Mouse (Mus musculus): ENCODE data around the gene Rfc4.

The Rfc4 gene

DNA sequence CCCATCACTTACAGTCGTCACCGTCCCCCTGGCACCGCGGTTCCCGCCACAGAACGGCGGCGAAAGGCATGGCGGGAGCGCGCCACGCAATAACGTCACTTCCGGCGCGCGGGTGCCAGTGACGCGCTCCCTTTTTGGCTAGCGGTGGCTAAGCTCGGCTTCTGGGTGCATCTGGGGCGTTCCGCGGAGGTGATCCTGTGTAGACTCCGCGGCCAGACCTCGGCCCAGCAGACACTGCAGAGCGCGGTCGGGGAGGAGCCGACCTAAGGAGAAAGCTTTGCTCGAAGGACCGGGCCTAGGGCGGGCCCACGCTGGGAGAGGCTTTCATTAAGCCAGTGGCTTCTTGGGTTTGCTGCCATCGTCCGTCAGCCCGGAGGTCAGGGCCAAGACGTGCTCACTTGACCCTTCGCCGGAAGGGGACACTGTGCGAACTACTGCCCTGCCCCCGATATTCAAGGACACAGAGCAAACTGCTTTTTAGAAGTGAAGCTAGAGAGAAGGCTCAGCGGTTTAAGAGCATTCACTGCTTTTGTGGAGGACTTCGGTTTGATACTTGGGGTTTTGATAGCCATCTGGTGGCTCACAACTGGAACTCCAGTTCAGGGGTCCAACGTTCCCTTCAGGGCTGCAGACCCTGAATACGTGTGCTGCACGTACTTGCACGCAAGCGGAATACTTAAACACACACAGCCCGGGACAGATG lies at the start of gene Rfc4:
Rfc4 (minus strand) TSS at position 65 of the 703 bp plus-strand sequence.
- under 1% methylated on average over 51 of the region's 51 CpGs for WGBS

DNA sequence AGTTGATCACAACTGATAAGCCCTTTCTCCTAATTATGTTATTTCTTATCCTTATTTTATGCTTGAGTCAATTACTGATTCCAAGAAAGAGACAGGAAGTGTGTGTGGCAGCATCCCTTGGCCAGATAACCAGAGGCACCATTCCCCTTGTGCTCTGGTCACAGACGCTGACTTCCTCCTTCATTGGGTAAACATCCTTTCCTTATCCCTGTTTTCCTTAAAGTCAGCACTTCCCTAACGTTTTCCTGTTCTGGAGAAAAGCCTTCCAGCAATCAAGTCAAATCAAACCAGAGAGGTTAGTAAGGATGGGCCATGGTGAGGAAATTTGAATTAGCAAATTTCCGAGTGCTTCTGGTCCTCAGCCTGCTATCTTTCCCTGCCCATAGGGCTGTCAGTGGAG lies 48.4 kb upstream of the Rfc4 start:
- WGBS: 73% methylated on average over 3 of the region's 3 CpGs

GRCm38 (mm10) chr16:23174855-23175254 lies 47.3 kb upstream of the Rfc4 start:
- WGBS: 68% methylated on average over 5 of the region's 5 CpGs

DNA sequence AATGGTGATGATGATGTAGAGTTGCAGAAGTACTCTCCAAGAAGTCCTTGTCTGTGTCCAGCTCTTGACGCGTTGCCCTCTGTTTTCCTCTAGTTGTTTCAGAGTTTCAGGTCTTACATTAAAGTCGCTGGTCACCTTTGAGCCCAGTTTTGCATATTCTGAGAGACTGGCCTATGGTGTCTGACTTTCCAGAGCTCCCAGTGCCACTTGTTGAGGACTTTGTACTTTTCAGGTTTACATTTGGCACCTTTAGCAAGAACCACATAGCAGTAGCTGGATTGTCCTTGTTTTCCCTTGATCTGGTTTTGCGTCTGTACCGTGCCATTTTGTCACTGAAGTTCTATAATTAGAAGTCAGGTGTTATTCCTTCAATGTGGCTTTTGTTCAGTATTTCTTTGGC lies 46.4 kb upstream of the Rfc4 start:
- 96% methylated on average over 5 of the region's 5 CpGs for WGBS

- 96% methylated on average over 3 of the region's 3 CpGs for WGBS
These were observed 43.3 kb upstream of the Rfc4 start for GRCm38 (mm10) chr16:23170813-23171212.

DNA sequence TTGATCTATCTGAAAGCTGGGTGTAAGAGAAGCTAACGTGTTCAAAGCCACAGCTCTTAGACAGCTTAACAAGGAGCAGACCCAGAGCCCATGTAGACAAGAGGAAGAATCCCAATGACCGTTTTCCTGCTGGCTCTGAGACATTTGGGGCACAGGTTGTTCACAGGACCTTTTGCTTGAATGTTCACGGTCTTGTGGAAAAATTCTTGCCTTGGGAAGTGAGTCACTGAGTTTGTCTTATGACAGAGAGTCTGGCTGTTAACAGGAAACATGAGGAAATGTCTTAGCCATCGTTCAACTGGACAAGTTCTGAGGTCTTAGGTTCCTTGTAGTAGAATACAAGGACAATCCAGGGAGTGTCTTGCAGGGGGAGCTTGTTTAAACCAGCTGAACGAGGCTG lies 39.5 kb upstream of the Rfc4 start:
- 65% methylated on average over 5 of the region's 5 CpGs for WGBS

- 75% methylated on average over 1 of the region's 1 CpGs for WGBS
These were observed 39.1 kb upstream of the Rfc4 start for GRCm38 (mm10) chr16:23166646-23167045.

DNA sequence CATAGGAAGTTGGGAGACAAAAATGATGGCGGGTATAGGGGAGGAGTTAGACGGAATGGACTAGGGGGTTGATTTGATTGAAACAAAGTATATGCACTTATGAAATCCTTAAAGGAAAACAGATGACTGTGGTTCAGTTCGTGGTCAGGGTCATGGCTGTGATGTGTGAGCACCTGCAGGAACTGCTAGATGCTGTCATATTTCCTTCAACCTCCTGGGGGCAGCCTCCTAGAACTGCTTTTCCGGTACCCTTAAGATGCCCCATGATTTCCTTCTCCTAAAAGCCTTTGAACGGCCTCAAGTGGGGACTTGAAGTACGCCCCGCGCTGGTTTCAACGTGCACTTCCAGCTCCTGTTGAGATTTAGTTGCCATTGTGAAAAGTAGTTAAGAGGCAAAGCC lies 37.9 kb upstream of the Rfc4 start:
- WGBS: 59% methylated on average over 9 of the region's 9 CpGs

- 80% methylated on average over 6 of the region's 6 CpGs for WGBS
These were observed 36.9 kb upstream of the Rfc4 start for GRCm38 (mm10) chr16:23164443-23164842.

GRCm38 (mm10) chr16:23162116-23162515 lies 34.6 kb upstream of the Rfc4 start:
- 84% methylated on average over 3 of the region's 3 CpGs for WGBS

DNA sequence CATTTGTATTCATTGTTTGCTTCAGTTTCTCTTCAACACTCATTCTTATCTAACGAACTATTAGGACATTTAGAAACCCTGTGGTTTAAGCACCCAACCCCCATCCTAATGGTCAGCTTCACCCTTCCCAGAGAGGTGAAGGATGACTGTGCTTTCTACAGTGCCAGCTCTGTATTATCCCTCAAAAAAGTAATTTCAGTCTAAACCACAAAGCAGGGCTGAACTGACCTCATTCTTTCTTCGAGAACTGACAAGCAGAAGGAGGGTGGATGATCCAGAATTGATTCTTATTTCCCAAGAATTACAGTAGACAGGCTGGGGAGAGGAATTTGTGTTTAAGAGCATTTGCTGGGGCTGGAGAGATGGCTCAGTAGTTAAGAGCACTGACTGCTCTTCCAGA lies 32.2 kb upstream of the Rfc4 start:
- 58% methylated on average over 2 of the region's 2 CpGs for WGBS

DNA sequence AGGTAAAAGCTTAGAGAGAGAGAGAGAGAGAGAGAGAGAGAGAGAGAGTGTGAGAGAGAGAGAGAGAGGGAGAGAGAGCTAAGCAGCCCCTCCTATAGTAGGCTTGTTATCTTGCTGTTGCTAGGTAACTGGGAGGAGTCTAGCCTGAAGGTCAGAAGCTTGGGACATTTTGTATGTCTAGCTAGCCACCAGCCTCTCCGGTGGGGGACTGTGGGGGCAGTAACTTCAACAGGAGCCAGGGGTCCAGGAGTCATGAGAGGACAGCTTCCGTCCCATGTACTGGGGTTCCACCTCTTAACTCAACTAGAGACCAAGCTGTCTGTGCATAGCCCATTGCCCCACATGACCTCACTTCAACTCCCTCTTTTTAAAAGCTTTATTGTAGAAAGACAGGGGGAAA lies 31.4 kb upstream of the Rfc4 start:
- WGBS: 86% methylated on average over 2 of the region's 2 CpGs

GRCm38 (mm10) chr16:23158292-23158691 lies 30.8 kb upstream of the Rfc4 start:
- 92% methylated on average over 7 of the region's 7 CpGs for WGBS

GRCm38 (mm10) chr16:23157013-23157412 lies 29.5 kb upstream of the Rfc4 start:
- WGBS: 96% methylated on average over 13 of the region's 13 CpGs

DNA sequence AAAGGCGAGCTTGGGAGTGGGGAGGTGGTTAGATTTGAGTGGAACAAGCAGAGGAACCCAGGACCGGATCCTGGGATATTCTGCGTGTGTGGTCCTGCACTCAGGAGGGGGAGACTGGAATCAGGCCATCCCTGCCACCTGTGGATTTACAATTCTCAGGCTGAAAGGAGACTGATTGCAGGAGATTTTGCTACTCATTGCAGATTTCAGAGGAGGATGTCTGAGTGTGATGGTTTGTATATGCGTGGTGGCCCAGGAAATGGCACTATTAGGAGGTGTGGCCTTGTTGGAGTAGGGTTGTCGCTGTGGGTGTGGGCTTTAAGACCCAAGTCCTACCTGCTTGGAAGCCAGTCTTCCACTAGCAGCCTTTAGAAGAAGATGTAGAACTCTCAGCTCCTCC lies 26.7 kb upstream of the Rfc4 start:
- 90% methylated on average over 5 of the region's 5 CpGs for WGBS

- WGBS: 12% methylated on average over 2 of the region's 2 CpGs
These were observed 23.9 kb upstream of the Rfc4 start for GRCm38 (mm10) chr16:23151423-23151822.

DNA sequence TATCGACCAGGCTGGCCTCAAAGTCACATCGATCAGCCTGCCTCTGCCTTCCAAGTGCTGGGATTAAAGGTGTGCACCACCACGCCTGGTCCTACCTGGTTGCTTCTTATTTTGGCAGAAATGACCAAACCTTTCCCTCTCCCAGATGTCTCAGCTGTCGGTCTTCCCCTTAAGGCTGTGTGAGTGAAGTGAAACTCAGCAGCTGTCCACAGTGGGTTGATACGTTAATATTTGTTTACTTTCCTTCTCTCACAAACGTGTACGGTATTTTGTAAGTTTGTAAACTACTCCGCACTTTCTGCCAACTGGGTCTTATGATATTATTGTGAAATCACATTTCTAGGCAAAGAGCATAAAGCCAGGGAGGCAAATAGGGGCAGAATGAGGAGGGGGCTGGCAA lies 21.9 kb upstream of the Rfc4 start:
- WGBS: 88% methylated on average over 8 of the region's 8 CpGs

GRCm38 (mm10) chr16:23148936-23149335 lies 21.4 kb upstream of the Rfc4 start:
- 87% methylated on average over 2 of the region's 2 CpGs for WGBS

GRCm38 (mm10) chr16:23146280-23146679 lies 18.7 kb upstream of the Rfc4 start, which contains the start of gene Adipoq:
Gene Adipoq, plus strand, starts transcription at chr16:23146536.
- 94% methylated on average over 3 of the region's 3 CpGs for WGBS

GRCm38 (mm10) chr16:23145211-23145610 lies 17.7 kb upstream of the Rfc4 start:
- WGBS: 58% methylated on average over 5 of the region's 5 CpGs

- WGBS: 88% methylated on average over 7 of the region's 7 CpGs
These were observed 16.8 kb upstream of the Rfc4 start for GRCm38 (mm10) chr16:23144326-23144725.

GRCm38 (mm10) chr16:23140911-23141310 lies 13.4 kb upstream of the Rfc4 start:
- WGBS: 96% methylated on average over 3 of the region's 3 CpGs

- 43% methylated on average over 4 of the region's 4 CpGs for WGBS
These were observed 9.0 kb upstream of the Rfc4 start for GRCm38 (mm10) chr16:23136406-23136970.
